Mouse (Mus musculus) liver, adult 2 months (tissue): ENCODE data around the gene Bpifb2. TPM values are rescaled to one million over a fixed set of nuclear protein-coding genes. Genes with fewer than 3 reads are reported as not detected.

Experiments
- DNase-seq: peaks from one replicate; pipeline ENCODE4 v3.0.0-alpha.2; 2011; ENCODE audit warnings: low read depth, low spot score; ENCODE audit errors: extremely low read depth
- H3K27ac ChIP-seq: fragments of 200-500 bp; replicated peaks from 2 replicates; pipeline ENCODE4 v1.5.1; 2012; ENCODE audit warnings: low read depth, mild to moderate bottlenecking, control low read depth, inconsistent platforms, low read length; ENCODE audit not compliant: insufficient read depth
- H3K27me3 ChIP-seq: fragments of 200-500 bp; 2 replicates; pipeline ENCODE4 v1.6.1; 2012; ENCODE audit warnings: mild to moderate bottlenecking, moderate library complexity, low read length, inconsistent platforms; ENCODE audit not compliant: control insufficient read depth, insufficient read depth
- H3K36me3 ChIP-seq: fragments of 200-500 bp; 2 replicates; pipeline ENCODE4 v1.6.1; 2012; ENCODE audit warnings: low read length, inconsistent platforms; ENCODE audit not compliant: control insufficient read depth, insufficient read depth
- H3K4me1 ChIP-seq: fragments of 200-500 bp; 2 replicates; pipeline ENCODE4 v1.6.1; 2011; ENCODE audit warnings: low read length; ENCODE audit not compliant: control insufficient read depth, insufficient read depth
- H3K4me3 ChIP-seq: fragments of 200-500 bp; 2 replicates; pipeline ENCODE4 v1.5.1; 2011; ENCODE audit warnings: low read depth, mild to moderate bottlenecking, control low read depth, low read length, moderate library complexity; ENCODE audit not compliant: insufficient read depth
- H3K79me2 ChIP-seq: fragments of 200-500 bp; 2 replicates; pipeline ENCODE4 v1.6.1; 2012; ENCODE audit warnings: inconsistent platforms, mild to moderate bottlenecking, low read length, moderate library complexity; ENCODE audit not compliant: control insufficient read depth, insufficient read depth
- H3K9ac ChIP-seq: fragments of 200-500 bp; 2 replicates; pipeline ENCODE4 v1.6.1; 2012; ENCODE audit warnings: low read depth, mild to moderate bottlenecking, control low read depth, inconsistent platforms, low read length
- CTCF ChIP-seq: fragments of 200-500 bp; IDR thresholded peaks from 2 replicates; pipeline ENCODE4 v1.5.1; 2011; ENCODE audit warnings: low read depth, low read length, control low read depth
- POLR2A ChIP-seq: fragments of 200-500 bp; IDR thresholded peaks from 2 replicates; pipeline ENCODE4 v1.6.1; 2011; ENCODE audit warnings: low read length, control low read depth; ENCODE audit not compliant: insufficient read depth; ENCODE audit errors: extremely low read depth
- WGBS: fragments of 180-500 bp; shearing (Covaris S2); methylation state at CpG from one replicate; pipeline ENCODE4 v1.1.7; 2018; 5-methylcytosine and 5-hydroxymethylcytosine counted together
- polyA plus RNA-seq: library from polyadenylated mRNA; depleted of rRNA; stranded (reverse); fragments of >200 nt; gene quantifications from 2 replicates; pipeline ENCODE4 v1.2.3, GENCODE M21; 2012
- total RNA-seq: library from RNA; depleted of rRNA; stranded (reverse); fragments of >200 nt; gene quantifications from 2 replicates; pipeline ENCODE4 v1.2.3, GENCODE M21; 2014

Bpifb2 gene
- total and polyA plus RNA-seq, 2 experiments: not detected

GRCm38 (mm10) chr2:153860715-153861114, 14.1 kb upstream of the Bpifb2 start:
- no peaks in the 10 kb centered on the region for H3K36me3 ChIP-seq
- WGBS: 50% methylated on average over 3 of the region's 3 CpGs

GRCm38 (mm10) chr2:153861960-153862359, 12.9 kb upstream of the Bpifb2 start:
- H3K9ac ChIP-seq: no peak overlapping the region
- H3K27me3 ChIP-seq: no peaks in the 10 kb centered on the region
- no peak overlapping the region for H3K4me3 ChIP-seq
- H3K36me3 ChIP-seq: no peaks in the 10 kb centered on the region
- no peak for DNase-seq
- H3K79me2 ChIP-seq: no peaks in the 10 kb centered on the region
- no peak overlapping the region for H3K27ac ChIP-seq
- TF ChIP-seq CTCF (no peak), POLR2A (no peak)
- 90% methylated on average over 3 of the region's 3 CpGs for WGBS
- no peaks in the 10 kb centered on the region for H3K4me1 ChIP-seq

More at GRCm38 (mm10) chr2:153860715-153861114, 14.1 kb upstream of the Bpifb2 start:
- no peak for TF ChIP-seq POLR2A
- no peak for TF ChIP-seq CTCF
- H3K27ac ChIP-seq: no peak overlapping the region
- H3K4me3 ChIP-seq: no peak overlapping the region
- no peaks in the 10 kb centered on the region for H3K4me1 ChIP-seq
- H3K27me3 ChIP-seq: no peaks in the 10 kb centered on the region
- no peak for DNase-seq
- H3K79me2 ChIP-seq: no peaks in the 10 kb centered on the region
- no peak overlapping the region for H3K9ac ChIP-seq

GRCm38 (mm10) chr2:153870984-153871383, 3.9 kb upstream of the Bpifb2 start, which contains the start of gene Sun5:
TSS of gene Sun5 (minus strand) at chr2:153871084.
- Histone ChIP-seq H3K4me1 (no peaks in the 10 kb centered on the region), H3K27ac (no peak within 1 kb of the TSS), H3K9ac (no peak within 1 kb of the TSS), H3K79me2 (no peaks in the 10 kb centered on the region), H3K27me3 (no peaks in the 10 kb centered on the region), H3K4me3 (no peak within 1 kb of the TSS), H3K36me3 (no peaks in the 10 kb centered on the region)
- TF ChIP-seq CTCF (no peak), POLR2A (no peak)
- no peak for DNase-seq
- WGBS: 86% methylated on average over 4 of the region's 4 CpGs

- Histone ChIP-seq H3K79me2 (no peaks in the 10 kb centered on the region), H3K4me1 (no peaks in the 10 kb centered on the region), H3K4me3 (no peak overlapping the region), H3K27me3 (no peaks in the 10 kb centered on the region), H3K27ac (no peak overlapping the region), H3K36me3 (no peaks in the 10 kb centered on the region), H3K9ac (no peak overlapping the region)
- no peak for TF ChIP-seq POLR2A
- no peak for TF ChIP-seq CTCF
- no peak for DNase-seq
- 79% methylated on average over 5 of the region's 5 CpGs for WGBS
Measured at GRCm38 (mm10) chr2:153899111-153899510, 24.3 kb downstream of the Bpifb2 start.

- Histone ChIP-seq H3K27me3 (no peaks in the 10 kb centered on the region), H3K79me2 (no peaks in the 10 kb centered on the region), H3K4me1 (no peaks in the 10 kb centered on the region), H3K36me3 (no peaks in the 10 kb centered on the region), H3K9ac (no peak within 1 kb of the TSS), H3K4me3 (no peak within 1 kb of the TSS), H3K27ac (no peak within 1 kb of the TSS)
- TF ChIP-seq POLR2A: no peak
- TF ChIP-seq CTCF: no peak
- DNase-seq: no peak
- whole genome bisulfite sequencing: 69% methylated on average over 4 of the region's 4 CpGs
Measured at GRCm38 (mm10) chr2:153900088-153900487, 25.2 kb downstream of the Bpifb2 start, which contains the start of gene Bpifb6. TSS of gene Bpifb6 (plus strand) at chr2:153900388.

GRCm38 (mm10) chr2:153902726-153903125, 27.9 kb downstream of the Bpifb2 start:
- DNase-seq: no peak
- Histone ChIP-seq H3K27ac (no peak overlapping the region), H3K9ac (no peak overlapping the region), H3K36me3 (no peaks in the 10 kb centered on the region), H3K4me1 (no peaks in the 10 kb centered on the region), H3K27me3 (no peaks in the 10 kb centered on the region), H3K79me2 (no peaks in the 10 kb centered on the region), H3K4me3 (no peak overlapping the region)
- WGBS: 77% methylated on average over 6 of the region's 6 CpGs
- TF ChIP-seq POLR2A (no peak), CTCF (no peak)
